Mouse (Mus musculus) spleen, postnatal 36 days (tissue): ENCODE measurements around the gene Ccdc62.

Experiments used
- DNase-seq, 2 experiments: peaks; one replicate each; pipeline ENCODE4 v3.0.0; 2022; ENCODE audit warnings: low spot score in 2 of 2, mixed read lengths in 1 of 2

The Ccdc62 gene

GRCm38 (mm10) chr5:123930508-123930989 lies at the start of gene Ccdc62:
TSS of gene Ccdc62 (plus strand) at chr5:123930679.
- peak; percentile 93 to 94 for DNase-seq

GRCm38 (mm10) chr5:123880778-123881177 lies 49.7 kb upstream of the Ccdc62 start:
- no peak for DNase-seq

DNA sequence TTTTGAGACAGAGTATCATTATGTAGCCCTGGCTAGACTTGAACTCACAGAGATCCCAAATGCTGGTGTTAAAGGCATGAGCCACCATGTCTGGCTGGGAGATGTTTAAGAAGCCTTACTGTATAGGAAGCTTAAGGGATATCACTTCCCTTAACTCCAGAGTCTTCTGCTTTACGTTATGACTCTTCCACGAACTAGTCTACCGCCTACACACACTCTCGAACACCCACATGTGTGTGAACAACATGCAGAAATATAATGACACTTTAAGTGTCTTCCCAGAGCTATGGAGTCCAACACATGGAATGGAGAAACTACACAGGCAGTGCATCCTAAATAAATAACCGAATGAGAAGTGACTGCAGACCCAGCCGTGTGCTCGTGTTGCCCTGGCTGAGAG lies 46.6 kb upstream of the Ccdc62 start:
- no peak for DNase-seq

GRCm38 (mm10) chr5:123884332-123884731 lies 46.1 kb upstream of the Ccdc62 start:
- no peak for DNase-seq

DNA sequence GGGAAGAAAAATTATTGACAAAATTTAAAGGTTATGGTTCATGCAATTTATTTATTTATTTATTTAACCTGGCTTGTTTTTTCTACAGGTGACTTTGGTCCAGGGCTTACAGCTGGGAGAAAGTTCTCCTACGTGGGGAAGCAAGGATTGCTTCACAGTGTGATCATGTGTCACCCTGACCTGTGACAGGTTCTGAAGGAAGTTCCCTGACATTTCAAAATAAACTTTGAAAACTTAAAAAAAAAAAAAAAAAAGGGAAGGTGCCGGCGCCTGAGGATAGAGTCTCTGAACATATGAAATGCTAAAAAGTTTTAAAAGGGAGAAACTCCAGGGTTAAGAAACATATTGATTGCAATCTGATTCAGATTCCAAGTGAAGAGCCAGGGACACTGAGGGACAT lies 44.1 kb upstream of the Ccdc62 start:
- DNase-seq: no peak

DNA sequence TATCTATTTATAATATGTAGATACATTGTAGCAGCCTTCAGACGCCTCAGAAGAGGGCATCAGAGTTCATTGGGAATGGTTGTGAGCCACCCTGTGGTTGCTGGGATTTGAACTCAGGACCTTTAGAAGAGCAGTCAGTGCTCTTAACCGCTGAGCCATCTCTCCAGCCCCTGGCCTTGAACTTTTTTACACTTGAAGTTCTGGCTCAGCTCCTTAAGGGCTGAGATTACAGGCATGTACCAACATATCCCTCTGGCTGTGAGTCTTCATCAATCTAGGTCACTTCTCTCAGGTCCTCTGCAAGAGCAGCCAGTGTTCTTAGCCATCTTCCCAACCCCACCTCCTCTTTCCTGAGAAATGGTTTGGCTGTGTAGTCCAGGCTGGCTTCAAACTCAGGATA lies 40.2 kb upstream of the Ccdc62 start:
- no peak for DNase-seq

GRCm38 (mm10) chr5:123890987-123891386 lies 39.5 kb upstream of the Ccdc62 start:
- DNase-seq: no peak

GRCm38 (mm10) chr5:123891669-123892068 lies 38.8 kb upstream of the Ccdc62 start:
- DNase-seq: peak; percentile 21 to 29

DNA sequence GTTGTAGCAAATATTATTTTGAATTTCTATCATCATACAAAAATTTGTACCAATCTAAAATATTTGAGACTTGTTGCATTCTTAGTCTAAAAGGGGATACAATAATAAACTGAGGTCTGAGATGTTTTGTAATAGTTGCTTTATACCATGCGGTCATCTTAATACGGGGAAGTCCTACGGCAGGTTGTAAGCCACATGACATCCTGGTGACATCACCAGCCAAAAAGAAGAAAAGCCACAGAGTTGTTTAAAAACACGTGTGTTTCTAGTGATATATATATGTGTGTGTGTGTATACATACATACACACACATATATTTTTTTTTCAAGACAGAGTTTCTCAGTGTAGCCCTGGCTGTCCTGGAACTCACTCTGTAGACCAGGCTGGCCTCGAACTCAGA lies 37.0 kb upstream of the Ccdc62 start:
- DNase-seq: no peak

DNA sequence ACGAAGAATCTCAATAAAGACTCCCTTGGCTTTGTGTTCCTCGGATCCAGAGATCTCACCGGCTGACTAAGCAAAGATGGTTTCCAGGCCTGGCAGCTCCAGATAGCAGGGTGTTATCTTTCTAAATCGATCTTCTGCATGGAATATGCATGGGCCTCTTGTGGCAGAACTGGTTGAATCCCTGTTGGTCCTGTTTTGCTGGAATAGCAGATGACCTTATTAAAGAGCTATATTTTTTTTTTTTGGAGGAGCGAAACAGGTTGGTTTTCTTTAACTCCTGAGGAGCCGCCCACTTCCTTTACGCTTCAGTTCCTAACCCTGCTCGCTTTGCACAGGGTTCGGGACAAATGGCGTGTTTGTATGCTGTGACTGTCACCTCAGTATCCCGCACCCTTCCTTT lies 34.1 kb upstream of the Ccdc62 start:
- DNase-seq: no peak

- peak in 1 of 2 experiments; percentile 24 for DNase-seq
These were observed 33.1 kb upstream of the Ccdc62 start for GRCm38 (mm10) chr5:123897352-123897751.

DNA sequence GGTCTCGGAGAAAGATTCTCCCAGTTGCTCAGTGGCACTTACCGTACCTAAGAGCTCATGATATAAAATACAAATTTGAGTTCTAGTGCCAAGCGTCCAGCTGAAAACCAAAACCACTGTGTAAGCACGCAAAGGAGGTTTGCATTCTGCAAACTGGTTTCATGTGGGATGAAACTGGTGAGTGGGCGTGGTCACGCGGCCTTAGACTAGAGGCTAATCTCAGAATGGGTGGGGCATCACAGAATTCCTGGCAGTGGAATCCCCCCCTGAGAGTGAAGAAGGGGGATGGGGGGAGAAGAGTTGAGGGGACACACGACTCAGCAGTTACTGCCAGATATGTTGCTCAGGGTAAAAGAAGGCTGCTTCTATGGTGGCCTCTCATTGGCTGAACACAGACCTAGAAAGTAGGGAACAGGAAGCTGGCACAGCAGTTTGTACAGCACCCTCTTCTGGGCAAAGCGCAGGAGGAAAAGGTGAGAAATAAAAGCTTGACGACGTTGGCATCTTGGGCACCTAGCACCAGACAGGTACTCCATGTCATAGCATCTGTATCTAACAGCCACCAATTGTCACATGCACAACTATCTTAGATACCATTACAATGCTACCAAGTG lies 26.3 kb upstream of the Ccdc62 start:
- DNase-seq: no peak

GRCm38 (mm10) chr5:123906146-123906975 lies 24.1 kb upstream of the Ccdc62 start:
- DNase-seq: peak; percentile 6 to 34

GRCm38 (mm10) chr5:123906976-123907630 lies 23.4 kb upstream of the Ccdc62 start, which contains the start of gene Denr:
TSS of gene Denr (plus strand) at chr5:123907175.
- DNase-seq: peak; percentile 98

- DNase-seq: no peak
These were observed 22.9 kb upstream of the Ccdc62 start for GRCm38 (mm10) chr5:123907631-123907977.

DNA sequence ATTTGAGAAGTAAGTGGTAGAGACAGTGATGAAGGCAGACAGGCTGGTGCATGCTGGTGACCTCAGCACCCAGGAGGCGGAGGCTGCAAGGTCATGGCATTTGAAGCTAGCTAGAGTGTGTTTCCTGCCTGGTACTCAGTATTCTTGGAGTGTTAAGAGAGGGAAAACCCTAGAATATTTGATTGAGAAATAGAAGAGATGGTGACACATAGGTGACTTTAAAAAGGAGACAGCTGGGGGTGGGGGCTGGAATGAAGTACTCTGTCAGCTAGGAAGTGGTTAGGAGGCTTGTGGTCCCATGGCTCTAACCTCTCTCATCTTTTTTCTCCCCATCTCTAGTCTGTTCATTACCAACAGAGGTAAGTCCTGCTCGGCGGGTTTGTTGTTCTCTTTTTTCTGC lies 15.6 kb upstream of the Ccdc62 start:
- peak; percentile 2 to 17 for DNase-seq

GRCm38 (mm10) chr5:123922112-123922511 lies 8.4 kb upstream of the Ccdc62 start:
- DNase-seq: peak in 1 of 2 experiments; percentile 19

DNA sequence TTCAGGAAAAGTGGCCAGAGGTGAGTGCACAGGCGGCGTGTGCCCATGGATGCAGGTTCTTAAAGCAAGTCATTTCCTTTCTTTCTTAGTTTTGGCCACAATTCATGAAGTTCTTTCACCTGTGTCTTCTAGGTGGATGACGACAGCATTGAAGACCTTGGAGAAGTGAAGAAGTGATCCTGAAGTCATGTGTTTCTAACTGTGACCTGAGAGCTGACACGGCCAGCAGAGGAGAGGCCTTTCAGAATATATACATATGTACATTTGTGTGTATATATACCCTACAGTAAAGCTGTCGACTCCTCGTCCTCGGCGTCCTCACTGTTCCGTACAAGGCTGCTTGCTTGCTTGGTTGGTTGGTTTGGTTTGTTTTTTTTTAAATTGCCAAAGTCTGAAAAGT lies 3.4 kb upstream of the Ccdc62 start, which contains the start of gene Gm43518:
Gene Gm43518 (plus strand): TSS at position 301 of the 400 bp plus-strand sequence.
- DNase-seq: no peak

DNA sequence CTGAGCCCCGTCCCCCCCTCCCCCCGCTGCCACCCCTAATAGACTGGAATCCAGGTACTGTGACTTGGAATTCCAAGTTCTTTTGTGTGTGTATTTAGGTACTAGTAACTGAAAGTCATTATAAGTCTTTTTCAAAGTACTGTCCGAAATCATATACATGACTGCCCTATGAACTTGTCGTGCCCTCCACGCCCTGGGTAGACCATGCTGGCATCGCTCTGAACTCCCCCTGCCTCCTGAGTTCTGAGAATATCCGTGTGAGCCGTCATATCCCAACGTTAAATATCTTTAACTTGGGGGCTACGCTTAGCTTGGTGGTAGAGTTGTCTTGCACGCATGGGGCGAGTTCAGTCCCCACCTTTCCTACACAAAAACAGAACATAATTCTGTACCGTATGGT lies 652 bp downstream of the Ccdc62 start:
- no peak for DNase-seq

GRCm38 (mm10) chr5:123932927-123933326 lies 2.4 kb downstream of the Ccdc62 start:
- DNase-seq: no peak

DNA sequence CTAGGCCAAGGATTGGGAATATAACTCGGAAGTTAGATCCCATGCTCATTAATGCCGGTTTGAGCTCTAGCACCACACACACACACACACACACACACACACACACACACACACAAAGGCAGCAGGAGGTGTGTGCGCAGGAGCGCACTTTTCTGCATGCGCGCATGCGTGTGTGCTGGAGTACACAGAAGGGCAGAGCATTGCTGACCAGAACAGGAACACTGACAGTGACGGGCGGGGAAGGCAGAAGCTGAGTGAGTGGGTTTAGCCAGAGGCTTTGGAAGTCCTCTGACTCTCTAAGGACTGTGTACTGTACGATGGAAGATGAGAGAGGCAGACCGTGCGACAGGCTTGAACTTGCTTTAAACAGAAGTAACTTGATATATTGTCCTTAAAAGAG lies 3.1 kb downstream of the Ccdc62 start:
- no peak for DNase-seq

- no peak for DNase-seq
These were observed 3.6 kb downstream of the Ccdc62 start for GRCm38 (mm10) chr5:123933957-123934591.
